Mouse (Mus musculus) C2C12 (cell line): ENCODE data around the gene Klk7.

Experiments
- CEBPB ChIP-seq: IDR thresholded peaks from one replicate; pipeline ENCODE4 v1.6.1; 2011; ENCODE audit warnings: low read depth, mild to moderate bottlenecking, control low read depth, moderate library complexity
- CTCF ChIP-seq: IDR thresholded peaks from one replicate; pipeline ENCODE4 v1.5.1; 2011; ENCODE audit not compliant: control insufficient read depth, insufficient read depth, insufficient read length
- MYOG ChIP-seq: IDR thresholded peaks from one replicate; pipeline ENCODE4 v1.6.1; 2011; ENCODE audit not compliant: control insufficient read depth, insufficient read length; ENCODE audit errors: extremely low read depth
- USF1 ChIP-seq: IDR thresholded peaks from one replicate; pipeline ENCODE4 v1.6.1; 2011; ENCODE audit warnings: low read depth, mild to moderate bottlenecking, control low read depth, moderate library complexity

- TF ChIP-seq MYOG = no peak
- TF ChIP-seq CTCF = no peak
- no peak for TF ChIP-seq USF1
- no peak for TF ChIP-seq CEBPB
These were observed 44.6 kb upstream of the Klk7 start for GRCm38 (mm10) chr7:43766484-43766883.
